Mouse (Mus musculus) kidney, postnatal 25 days (tissue): ENCODE data around the gene Grsf1.

Experiments used
- DNase-seq, 2 experiments: peaks; one replicate each; pipeline ENCODE4 v3.0.0; 2021; ENCODE audit warnings: mixed read lengths in 2 of 2

Gene Grsf1

DNA sequence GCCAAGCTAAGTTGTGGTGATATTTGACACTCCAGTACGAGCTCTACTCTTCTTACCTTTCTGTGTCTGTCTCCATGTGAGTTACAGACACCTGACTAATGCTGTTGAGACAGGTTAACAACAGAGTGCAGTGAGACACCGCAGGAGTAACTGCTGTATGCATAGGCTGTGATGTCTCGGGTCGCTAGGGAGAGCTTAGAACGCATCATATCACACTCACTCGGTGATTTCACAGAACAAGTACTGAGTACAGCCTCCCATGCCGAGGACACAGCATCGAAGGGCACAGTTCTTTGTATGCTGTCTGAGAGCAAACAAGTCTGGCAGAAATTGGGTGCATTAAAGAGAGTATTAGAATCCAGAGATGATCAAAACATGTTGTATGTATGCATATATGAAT lies 46.0 kb downstream of the Grsf1 start:
- no peak for DNase-seq

DNA sequence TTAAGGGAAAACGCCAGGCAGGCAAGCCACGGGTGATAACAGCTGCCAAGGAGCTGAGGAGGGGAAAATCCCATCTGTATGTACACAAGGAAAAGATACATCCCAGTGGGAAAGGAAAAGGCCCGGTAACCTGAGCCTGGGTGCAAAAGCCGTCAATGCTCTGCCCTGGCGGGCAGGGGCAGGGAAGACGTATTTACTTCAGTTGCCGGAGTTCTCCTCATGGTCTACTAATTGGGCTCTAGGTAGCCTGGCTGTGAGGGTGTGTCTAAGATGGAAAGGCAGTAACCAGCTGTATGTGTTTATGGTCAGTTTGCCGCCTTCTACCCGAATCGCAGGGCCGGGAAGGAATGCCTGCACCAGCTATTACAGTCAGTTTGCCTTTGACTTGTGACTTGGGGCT lies 46.8 kb downstream of the Grsf1 start:
- DNase-seq = no peak

DNA sequence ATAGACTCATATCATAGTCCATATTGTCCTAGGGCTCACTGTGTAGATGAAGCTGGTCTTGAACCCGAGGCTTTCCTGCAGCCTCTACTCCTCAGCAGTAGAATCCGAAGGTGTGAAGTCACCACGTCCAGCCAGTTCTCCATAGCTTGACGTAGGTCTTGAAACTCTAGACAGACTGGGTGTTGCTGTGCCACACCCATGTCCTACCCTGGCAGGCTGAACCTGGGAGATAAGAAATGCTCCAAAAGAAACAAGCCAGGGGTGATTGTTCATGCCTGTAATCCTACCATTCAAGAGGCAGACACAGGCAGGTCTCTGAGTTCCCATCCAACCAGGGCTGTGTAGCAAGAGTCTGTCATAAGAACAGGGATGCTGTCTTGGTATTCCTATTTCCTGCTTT lies 48.4 kb downstream of the Grsf1 start:
- DNase-seq = no peak

DNA sequence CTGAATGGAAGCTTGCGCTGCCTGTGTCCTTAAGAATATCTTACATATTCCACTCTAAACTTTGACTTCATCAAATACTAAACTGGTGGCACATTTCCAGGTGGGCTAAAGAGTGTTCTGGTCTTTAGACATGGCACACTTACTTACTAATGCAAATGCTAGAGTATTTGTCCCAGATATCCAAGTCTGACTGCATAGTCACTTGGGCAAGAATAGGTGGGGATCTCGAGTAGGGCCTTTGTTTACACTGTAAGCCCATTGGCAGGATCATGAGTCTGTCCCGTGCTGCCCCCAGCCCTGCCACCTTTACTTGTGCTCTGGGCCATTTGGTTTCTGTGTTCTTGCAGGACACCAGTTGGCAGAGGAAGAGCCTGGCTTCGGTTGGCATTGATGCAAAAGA lies 59.0 kb downstream of the Grsf1 start:
- no peak for DNase-seq

DNA sequence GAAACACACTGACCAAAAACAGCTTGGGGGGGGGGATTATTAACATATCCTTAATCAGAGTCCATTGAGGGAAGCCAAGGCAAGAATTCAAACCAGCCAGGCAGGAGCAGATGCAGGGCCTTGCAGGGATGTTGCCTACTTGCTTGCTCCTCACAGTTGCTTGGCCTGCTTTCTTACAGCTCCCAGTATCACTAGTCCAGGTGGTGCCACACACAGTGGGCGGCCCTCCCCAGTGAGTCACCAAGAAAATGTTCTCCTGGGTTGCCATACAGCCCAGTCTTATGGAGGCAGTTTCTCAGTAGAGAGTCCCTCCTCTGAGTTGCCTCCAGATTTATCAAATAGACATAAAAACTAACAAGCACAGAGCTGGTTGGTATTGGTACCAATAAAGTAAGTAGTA lies 61.8 kb downstream of the Grsf1 start:
- DNase-seq = no peak
